Mouse (Mus musculus): ENCODE measurements at regions not wholly inside any gene's neighbourhood (a gene's known extent, or its start where the extent isn't known, plus 50 kb on each side); places are given as distances from the start of the nearest gene placed in this dataset.

DNA sequence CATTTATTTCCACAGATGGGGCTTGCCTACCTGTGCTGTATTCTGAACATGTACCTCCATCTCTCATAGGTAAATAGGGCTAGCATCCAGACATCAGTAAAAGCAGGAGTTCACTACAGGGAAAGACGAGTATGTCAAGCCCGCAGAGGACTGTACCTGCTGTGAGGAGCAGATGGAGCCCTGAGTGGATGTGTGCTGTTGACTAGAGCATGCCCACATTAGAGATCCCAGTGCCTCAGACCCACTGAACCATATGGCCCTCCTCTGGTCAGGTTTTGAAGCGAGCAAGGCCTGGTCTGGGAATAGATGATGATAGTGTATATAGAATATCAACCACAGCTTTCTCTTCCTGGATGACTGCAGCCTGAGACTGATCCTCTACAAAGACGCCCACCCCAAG is 394.7 kb upstream of the Hs6st1 start:
- DNase-seq = no peak
- no peak for TF ChIP-seq CTCF (IDR thresholded peaks at IDR 0.05)
- Histone ChIP-seq H3K4me3 (no peak overlapping the region), H3K27ac (no peak overlapping the region)
- intact Hi-C loops (cut with DNase I) = no loop called here

- no peak overlapping the region for H3K4me3 ChIP-seq
- H3K27ac ChIP-seq = no peak overlapping the region
- TF ChIP-seq CTCF (IDR thresholded peaks at IDR 0.05) = no peak
- intact Hi-C loops (cut with DNase I) = no loop called here
- no peak for DNase-seq
Observed at GRCm38 (mm10) chr1:35673992-35674391, 394.2 kb upstream of the Hs6st1 start.

DNA sequence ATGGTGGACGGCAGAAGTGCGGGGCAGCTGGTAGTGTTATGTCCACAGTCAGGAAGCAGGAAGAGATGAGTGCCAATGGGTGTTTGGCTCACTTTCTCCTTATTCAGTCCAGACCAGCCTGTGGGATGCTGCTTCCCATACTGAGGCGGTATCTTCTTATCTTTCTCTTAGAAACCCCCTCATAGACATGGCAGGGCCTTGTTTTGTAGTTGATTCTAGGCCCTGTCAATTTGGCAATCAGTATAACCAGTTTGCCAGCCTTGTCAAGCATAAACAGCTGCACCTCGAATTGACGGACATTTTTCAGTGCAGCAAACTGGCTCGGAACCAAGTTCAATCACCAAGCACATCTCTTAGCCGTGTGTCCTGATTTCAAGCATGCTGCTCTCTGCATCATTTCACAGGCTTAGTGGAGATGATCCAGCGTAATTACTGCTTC is 385.7 kb upstream of the Hs6st1 start:
- no peak for TF ChIP-seq CTCF (IDR thresholded peaks at IDR 0.05)
- DNase-seq = no peak
- intact Hi-C loops (cut with DNase I) = no loop called here
- no peak overlapping the region for H3K27ac ChIP-seq
- no peak overlapping the region for H3K4me3 ChIP-seq

DNA sequence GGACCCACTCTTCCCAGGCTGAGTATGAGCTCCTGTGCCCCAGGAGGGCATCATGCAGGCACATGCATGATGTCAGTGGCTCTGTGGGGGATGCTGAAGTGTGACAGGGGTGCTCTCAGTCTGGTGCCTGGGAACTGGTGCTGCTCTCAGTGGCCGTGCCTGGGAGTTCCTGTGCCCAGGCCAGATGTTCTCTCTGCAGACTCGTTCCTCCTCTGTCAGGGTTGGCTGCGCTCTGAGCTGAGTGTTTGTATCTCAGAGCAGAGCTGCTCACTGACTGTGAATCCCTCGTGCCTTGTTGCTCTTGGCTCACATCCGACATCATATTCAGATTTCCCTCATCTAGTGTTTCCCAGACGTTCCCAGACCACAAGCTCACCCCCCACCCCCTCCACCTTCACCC is 382.5 kb upstream of the Hs6st1 start:
- DNase-seq = no peak
- Histone ChIP-seq H3K27ac (no peak overlapping the region), H3K4me3 (no peak overlapping the region)
- intact Hi-C loops (cut with DNase I) = no loop called here
- TF ChIP-seq CTCF (IDR thresholded peaks at IDR 0.05) = no peak

GRCm38 (mm10) chr1:35694349-35694748 is 373.9 kb upstream of the Hs6st1 start:
- DNase-seq = no peak
- no peak for TF ChIP-seq CTCF (IDR thresholded peaks at IDR 0.05)
- intact Hi-C loops (cut with DNase I) = no loop called here
- H3K27ac ChIP-seq = no peak overlapping the region
- H3K4me3 ChIP-seq = no peak overlapping the region

GRCm38 (mm10) chr1:35694775-35695591 is 373.2 kb upstream of the Hs6st1 start:
- intact Hi-C loops (cut with DNase I) = no loop called here
- DNase-seq = no peak
- no peak for TF ChIP-seq CTCF (IDR thresholded peaks at IDR 0.05)
- Histone ChIP-seq H3K4me3 (no peak overlapping the region), H3K27ac (no peak overlapping the region)

DNA sequence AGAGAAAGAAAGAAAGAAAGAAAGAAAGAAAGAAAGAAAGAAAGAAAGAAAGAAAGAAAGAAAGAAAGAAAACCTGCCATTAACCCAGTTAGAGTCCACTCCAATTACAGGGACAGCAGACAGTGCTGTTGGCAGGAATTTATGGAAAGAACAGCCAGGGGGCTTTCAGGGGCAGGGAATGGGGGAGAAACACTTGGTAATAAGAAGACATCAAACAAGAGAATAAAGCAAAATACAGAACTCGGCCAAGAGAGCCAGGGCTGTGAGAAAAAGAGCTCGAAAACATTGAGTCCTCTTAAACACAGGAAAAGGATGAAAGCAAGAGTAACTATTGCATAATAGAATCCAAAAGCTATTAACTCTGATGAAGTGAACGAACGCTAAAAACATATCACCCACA is 371.0 kb upstream of the Hs6st1 start:
- no peak overlapping the region for H3K4me3 ChIP-seq

GRCm38 (mm10) chr1:35697834-35698500 is 370.2 kb upstream of the Hs6st1 start:
- Histone ChIP-seq H3K4me3 (no peak overlapping the region), H3K27ac (no peak overlapping the region)
- intact Hi-C loops (cut with DNase I) = no loop called here
- DNase-seq = no peak
- no peak for TF ChIP-seq CTCF (IDR thresholded peaks at IDR 0.05)

More for the DNA sequence above, 371.0 kb upstream of the Hs6st1 start:
- DNase-seq = no peak
- no peak overlapping the region for H3K27ac ChIP-seq
- TF ChIP-seq CTCF (IDR thresholded peaks at IDR 0.05) = no peak
- intact Hi-C loops (cut with DNase I) = no loop called here

- Histone ChIP-seq H3K27ac (no peak overlapping the region), H3K4me3 (no peak overlapping the region)
- TF ChIP-seq CTCF (IDR thresholded peaks at IDR 0.05) = no peak
- DNase-seq = no peak
- intact Hi-C loops (cut with DNase I) = no loop called here
Observed at GRCm38 (mm10) chr1:35702585-35702984, 365.6 kb upstream of the Hs6st1 start.

GRCm38 (mm10) chr1:35706336-35706735 is 361.9 kb upstream of the Hs6st1 start:
- no peak for TF ChIP-seq CTCF (IDR thresholded peaks at IDR 0.05)
- intact Hi-C loops (cut with DNase I) = no loop called here

GRCm38 (mm10) chr1:35708176-35708788 is 359.9 kb upstream of the Hs6st1 start:
- Histone ChIP-seq H3K4me3 (no peak overlapping the region), H3K27ac (no peak overlapping the region)
- intact Hi-C loops (cut with DNase I) = no loop called here
- TF ChIP-seq CTCF (IDR thresholded peaks at IDR 0.05) = no peak
- no peak for DNase-seq

More at GRCm38 (mm10) chr1:35706336-35706735, 361.9 kb upstream of the Hs6st1 start:
- Histone ChIP-seq H3K4me3 (no peak overlapping the region), H3K27ac (no peak overlapping the region)
- no peak for DNase-seq

DNA sequence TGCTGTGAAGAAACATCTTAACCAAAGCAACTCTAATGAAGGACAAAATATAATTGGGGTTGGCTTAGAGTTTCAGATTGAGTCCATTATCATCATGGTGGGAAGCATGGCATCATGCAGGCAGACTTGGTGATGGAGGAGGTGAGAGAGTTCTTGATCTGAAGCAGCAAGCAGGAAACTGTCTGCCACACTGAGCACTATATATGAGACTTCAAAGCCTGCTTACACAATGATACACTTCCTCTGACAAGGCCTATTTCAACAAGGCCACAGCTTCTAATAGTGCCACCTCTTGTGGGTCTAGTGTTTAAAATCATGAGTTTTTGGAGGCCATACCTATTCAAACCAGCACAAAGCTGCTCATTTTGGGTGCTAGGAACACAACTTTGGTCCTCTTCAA is 359.0 kb upstream of the Hs6st1 start:
- TF ChIP-seq CTCF (IDR thresholded peaks at IDR 0.05) = no peak
- intact Hi-C loops (cut with DNase I) = no loop called here
- no peak overlapping the region for H3K4me3 ChIP-seq
- no peak for DNase-seq
- no peak overlapping the region for H3K27ac ChIP-seq

DNA sequence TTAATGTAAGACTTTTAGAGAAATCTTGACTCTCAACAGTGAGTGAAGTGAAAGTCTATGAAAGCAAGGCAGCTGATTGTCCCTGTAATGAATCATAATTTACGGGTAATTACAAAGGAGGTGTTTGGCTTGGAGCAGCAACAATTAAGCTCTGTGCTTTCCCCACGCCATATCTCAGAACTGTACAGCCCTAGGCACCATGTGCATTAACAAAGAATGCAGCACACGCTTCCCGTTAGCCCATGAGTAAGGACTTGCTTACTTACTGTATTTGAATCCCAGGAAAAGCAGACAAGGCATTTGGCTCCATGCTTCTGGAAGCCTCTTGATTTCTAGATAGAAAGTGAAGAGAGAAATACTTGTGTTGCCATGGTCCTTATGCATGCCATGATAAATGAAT is 354.2 kb upstream of the Hs6st1 start:
- Histone ChIP-seq H3K27ac (no peak overlapping the region), H3K4me3 (no peak overlapping the region)
- intact Hi-C loops (cut with DNase I) = no loop called here
- no peak for DNase-seq
- TF ChIP-seq CTCF (IDR thresholded peaks at IDR 0.05) = no peak
